Mouse (Mus musculus): ENCODE data around the gene Thsd1. TPM values are rescaled to one million over a fixed set of nuclear protein-coding genes. Genes with fewer than 3 reads are reported as not detected.

The Thsd1 gene
- total and polyA plus RNA-seq, 2 experiments from 2014 or later = 8.0 to 10.1 TPM

- Histone ChIP-seq H3K27ac (ENCODE audit: low read depth) (peak overlapping the region; percentile 74), H3K9me3 (replicated peaks; ENCODE audit: control insufficient read depth, low read length) (0 out of 2 replicates have a peak, but pooled peaks cover 5% of the 10 kb centered on the region), H3K9ac (replicated peaks; ENCODE audit: low read depth, low read length) (no peak overlapping the region), H3K4me2 (ENCODE audit: low read depth, low read length) (no peak overlapping the region), H3K27me3 (ENCODE audit: control insufficient read depth, insufficient read depth, low read length) (no peaks in the 10 kb centered on the region), H3K4me1 (ENCODE audit: control insufficient read depth, insufficient read depth) (peaks cover 13% of the 10 kb centered on the region), H3K36me3 (replicated peaks; ENCODE audit: control insufficient read depth, insufficient read depth, low read length) (no peaks in the 10 kb centered on the region), H3K4me3 (ENCODE audit: low read depth, low read length) (no peak overlapping the region)
- ATAC-seq (ENCODE audit: insufficient read depth, low read depth) (no peak), DNase-seq (ENCODE audit: low spot score) (no peak)
- TF ChIP-seq CTCF (IDR thresholded peaks at IDR 0.05; ENCODE audit: low read depth) (no peak), EP300 (IDR thresholded peaks at IDR 0.05; ENCODE audit: low read depth) (no peak)
- 75% methylated on average over 18 of the region's 18 CpGs for WGBS
Measured at GRCm38 (mm10) chr8:22258946-22259450, 31.9 kb downstream of the Thsd1 start.

- Histone ChIP-seq H3K9ac (replicated peaks; ENCODE audit: low read depth, low read length) (no peak overlapping the region), H3K9me3 (replicated peaks; ENCODE audit: control insufficient read depth, low read length) (no peaks in the 10 kb centered on the region), H3K36me3 (replicated peaks; ENCODE audit: control insufficient read depth, insufficient read depth, low read length) (no peaks in the 10 kb centered on the region), H3K4me2 (ENCODE audit: low read depth, low read length) (no peak overlapping the region), H3K4me1 (ENCODE audit: control insufficient read depth, insufficient read depth) (peaks cover 13% of the 10 kb centered on the region), H3K4me3 (ENCODE audit: low read depth, low read length) (no peak overlapping the region), H3K27ac (ENCODE audit: low read depth) (peak overlapping the region; percentile 74), H3K27me3 (ENCODE audit: control insufficient read depth, insufficient read depth, low read length) (no peaks in the 10 kb centered on the region)
- ATAC-seq (ENCODE audit: insufficient read depth, low read depth) = no peak
- WGBS = 77% methylated on average over 12 of the region's 12 CpGs
- TF ChIP-seq CTCF (IDR thresholded peaks at IDR 0.05; ENCODE audit: low read depth) (no peak), EP300 (IDR thresholded peaks at IDR 0.05; ENCODE audit: low read depth) (no peak)
- DNase-seq (ENCODE audit: low spot score) = no peak
Measured at GRCm38 (mm10) chr8:22259531-22259930, 32.4 kb downstream of the Thsd1 start.

- DNase-seq (ENCODE audit: low spot score) (peak; percentile 31), ATAC-seq (ENCODE audit: insufficient read depth, low read depth) (peak; percentile 49)
- H3K36me3 ChIP-seq (replicated peaks; ENCODE audit: control insufficient read depth, insufficient read depth, low read length) = no peaks in the 10 kb centered on the region
Measured at GRCm38 (mm10) chr8:22260091-22260722, 33.1 kb downstream of the Thsd1 start.

GRCm38 (mm10) chr8:22262267-22262666, 35.2 kb downstream of the Thsd1 start:
- TF ChIP-seq CTCF (IDR thresholded peaks at IDR 0.05; ENCODE audit: low read depth) = no peak
- no peak for TF ChIP-seq EP300 (IDR thresholded peaks at IDR 0.05; ENCODE audit: low read depth)
- Histone ChIP-seq H3K27me3 (ENCODE audit: control insufficient read depth, insufficient read depth, low read length) (no peaks in the 10 kb centered on the region), H3K27ac (ENCODE audit: low read depth) (no peak overlapping the region), H3K9me3 (replicated peaks; ENCODE audit: control insufficient read depth, low read length) (no peaks in the 10 kb centered on the region), H3K4me3 (ENCODE audit: low read depth, low read length) (no peak overlapping the region), H3K4me2 (ENCODE audit: low read depth, low read length) (no peak overlapping the region), H3K4me1 (ENCODE audit: control insufficient read depth, insufficient read depth) (peaks cover 13% of the 10 kb centered on the region), H3K9ac (replicated peaks; ENCODE audit: low read depth, low read length) (no peak overlapping the region), H3K36me3 (replicated peaks; ENCODE audit: control insufficient read depth, insufficient read depth, low read length) (no peaks in the 10 kb centered on the region)
- WGBS = 72% methylated on average over 3 of the region's 3 CpGs
- no peak for DNase-seq (ENCODE audit: low spot score)
- ATAC-seq (ENCODE audit: insufficient read depth, low read depth) = no peak

More at GRCm38 (mm10) chr8:22260091-22260722, 33.1 kb downstream of the Thsd1 start:
- H3K27ac ChIP-seq (ENCODE audit: low read depth) = peak overlapping the region; percentile 74
- H3K9me3 ChIP-seq (replicated peaks; ENCODE audit: control insufficient read depth, low read length) = no peaks in the 10 kb centered on the region
- H3K4me2 ChIP-seq (ENCODE audit: low read depth, low read length) = peak overlapping the region; percentile 24; the same call in 1 of the 2 replicates
- no peak overlapping the region for H3K4me3 ChIP-seq (ENCODE audit: low read depth, low read length)
- peak; percentile 57; the same call in 1 of the 2 replicates for TF ChIP-seq EP300 (IDR thresholded peaks at IDR 0.05; ENCODE audit: low read depth)
- TF ChIP-seq CTCF (IDR thresholded peaks at IDR 0.05; ENCODE audit: low read depth) = no peak
- no peak overlapping the region for H3K9ac ChIP-seq (replicated peaks; ENCODE audit: low read depth, low read length)
- H3K4me1 ChIP-seq (ENCODE audit: control insufficient read depth, insufficient read depth) = peaks cover 13% of the 10 kb centered on the region
- H3K27me3 ChIP-seq (ENCODE audit: control insufficient read depth, insufficient read depth, low read length) = no peaks in the 10 kb centered on the region
- 10% methylated on average over 9 of the region's 9 CpGs for WGBS

- 67% methylated on average over 6 of the region's 6 CpGs for WGBS
- Histone ChIP-seq H3K4me3 (ENCODE audit: low read depth, low read length) (no peak overlapping the region), H3K4me1 (ENCODE audit: control insufficient read depth, insufficient read depth) (peaks cover 13% of the 10 kb centered on the region), H3K27ac (ENCODE audit: low read depth) (no peak overlapping the region), H3K27me3 (ENCODE audit: control insufficient read depth, insufficient read depth, low read length) (no peaks in the 10 kb centered on the region), H3K9ac (replicated peaks; ENCODE audit: low read depth, low read length) (no peak overlapping the region), H3K9me3 (replicated peaks; ENCODE audit: control insufficient read depth, low read length) (no peaks in the 10 kb centered on the region), H3K4me2 (ENCODE audit: low read depth, low read length) (no peak overlapping the region), H3K36me3 (replicated peaks; ENCODE audit: control insufficient read depth, insufficient read depth, low read length) (no peaks in the 10 kb centered on the region)
- DNase-seq (ENCODE audit: low spot score) = no peak
- no peak for ATAC-seq (ENCODE audit: insufficient read depth, low read depth)
- no peak for TF ChIP-seq EP300 (IDR thresholded peaks at IDR 0.05; ENCODE audit: low read depth)
- TF ChIP-seq CTCF (IDR thresholded peaks at IDR 0.05; ENCODE audit: low read depth) = no peak
Measured at GRCm38 (mm10) chr8:22264292-22264691, 37.2 kb downstream of the Thsd1 start.

All from heart, postnatal 0 days (tissue).